In the genomic region with DNA sequence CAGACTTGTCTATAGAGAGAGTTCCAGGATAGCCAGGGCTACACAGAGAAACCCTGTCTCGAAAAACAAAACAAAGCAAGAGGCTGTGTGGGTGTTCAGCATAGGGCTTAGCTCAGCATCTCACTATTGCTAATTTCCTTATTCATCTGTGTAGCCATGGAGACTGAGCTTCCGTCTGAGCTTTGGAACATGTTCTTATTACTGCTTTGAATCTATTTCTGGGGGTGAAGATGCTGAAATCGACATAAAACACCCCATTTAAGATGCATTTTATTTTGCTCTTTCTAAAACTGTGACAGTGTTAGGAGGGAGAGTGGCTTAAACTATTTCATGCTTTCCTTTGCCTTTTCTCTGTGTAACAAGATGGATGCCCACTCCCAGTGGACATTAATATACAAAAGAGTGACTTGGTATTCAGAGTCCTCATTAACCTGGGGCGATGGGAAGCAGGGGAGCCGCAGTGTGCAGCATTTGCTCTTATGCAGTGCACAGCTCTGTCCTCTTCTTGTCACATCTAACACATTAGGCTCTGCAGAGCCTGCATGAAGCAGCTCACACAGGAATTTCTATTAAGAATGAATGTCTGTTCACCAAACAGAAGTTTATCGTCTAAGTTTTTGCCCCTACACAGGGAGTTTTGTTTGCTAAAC, we compare ENCODE assay signal across 10 mouse cellular contexts.
DNase-seq lines count a peak whose midpoint lies in the region; ATAC-seq lines count a peak whose summit lies in the region.
"Had no signal": no experiment of that assay in that cellular context is flagged by ENCODE, and none has a peak within 500 bp of the region (broad histone marks: within the 10 kb centered on the region; RNA-seq: fewer than 3 reads in every experiment).

No protein-coding gene starts in this region.

- H3K4me3 ChIP-seq in heart, embryonic 11.5 days (ENCODE audit: low read depth, low read length), result no peak overlapping the region
- no peak overlapping the region for H3K4me3 ChIP-seq in hindbrain, embryonic 16.5 days (ENCODE audit: low read length)
- H3K4me3 ChIP-seq in limb, embryonic 10.5 days, result no peak overlapping the region

- H3K27me3 ChIP-seq in heart, embryonic 11.5 days (ENCODE audit: control insufficient read depth, insufficient read depth, low read length), result no peaks in the 10 kb centered on the region
- no peaks in the 10 kb centered on the region for H3K27me3 ChIP-seq in hindbrain, embryonic 16.5 days (replicated peaks; ENCODE audit: control insufficient read depth, insufficient read depth, low read length)
- H3K27me3 ChIP-seq in limb, embryonic 10.5 days (ENCODE audit: low read depth, poor library complexity, severe bottlenecking), result no peaks in the 10 kb centered on the region

- H3K4me1 ChIP-seq in heart, embryonic 11.5 days (ENCODE audit: control insufficient read depth, insufficient read depth, low read length), result peaks cover 8% of the 10 kb centered on the region; the same call in 1 of the 2 replicates
- peaks cover 4% of the 10 kb centered on the region; the same call in 1 of the 2 replicates for H3K4me1 ChIP-seq in hindbrain, embryonic 16.5 days (ENCODE audit: control insufficient read depth, insufficient read depth, low read depth, low read length)
- no peaks in the 10 kb centered on the region for H3K4me1 ChIP-seq in limb, embryonic 10.5 days

- H3K27ac ChIP-seq in heart, embryonic 11.5 days (ENCODE audit: low read depth, low read length), result no peak overlapping the region
- H3K27ac ChIP-seq in hindbrain, embryonic 16.5 days (ENCODE audit: low read depth, low read length), result peak overlapping the region; percentile 19
- no peak overlapping the region for H3K27ac ChIP-seq in limb, embryonic 10.5 days

- no peak overlapping the region for H3K4me2 ChIP-seq in heart, embryonic 11.5 days
- no peak overlapping the region for H3K4me2 ChIP-seq in hindbrain, embryonic 16.5 days (ENCODE audit: low read length)
- H3K4me2 ChIP-seq: lung, embryonic 14.5 days had no signal

- intact Hi-C loops in left cerebral cortex, postnatal 25 days (cut with DNase I), result no loop called here

- ATAC-seq in heart, embryonic 11.5 days (replicated peaks; ENCODE audit: insufficient number of reproducible peaks, low FRiP score, low TSS enrichment), result no peak
- peak; percentile 89 for ATAC-seq in hindbrain, embryonic 16.5 days

- H3K9me3 ChIP-seq in heart, embryonic 11.5 days (replicated peaks; ENCODE audit: control insufficient read depth, low read length), result no peaks in the 10 kb centered on the region
- no peaks in the 10 kb centered on the region for H3K9me3 ChIP-seq in hindbrain, embryonic 16.5 days (ENCODE audit: control insufficient read depth, low read length)
- no peaks in the 10 kb centered on the region for H3K9me3 ChIP-seq in limb, embryonic 10.5 days (replicated peaks)

- no peak overlapping the region for H3K9ac ChIP-seq in heart, embryonic 11.5 days (ENCODE audit: low read depth, low read length)
- 0 out of 2 replicates have a peak overlapping the region, but pooled peaks have one; percentile 1 for H3K9ac ChIP-seq in hindbrain, embryonic 16.5 days (ENCODE audit: low read depth, low read length)
- H3K9ac ChIP-seq: lung, embryonic 14.5 days had no signal

- no peaks in the 10 kb centered on the region for H3K36me3 ChIP-seq in heart, embryonic 11.5 days (ENCODE audit: control insufficient read depth, insufficient read depth, low read length)
- no peaks in the 10 kb centered on the region for H3K36me3 ChIP-seq in hindbrain, embryonic 16.5 days (ENCODE audit: control insufficient read depth, insufficient read depth, low read length)
- H3K36me3 ChIP-seq in limb, embryonic 10.5 days, result no peaks in the 10 kb centered on the region

- DNase-seq in heart, adult 11 months, result peak; percentile 59
- DNase-seq in left cerebral cortex, postnatal 25 days (ENCODE audit: low spot score in 2 of 2), result peak; percentile 64 to 83
- peak; percentile 32 for DNase-seq in right cerebral cortex, postnatal 25 days
- DNase-seq in thymus, postnatal 36 days, result no peak
- DNase-seq in adipocyte (ENCODE audit: low spot score), result no peak
- no peak for DNase-seq in limb, embryonic 10.5 days (ENCODE audit: low spot score)
- DNase-seq: kidney, postnatal 25 days; lung, embryonic 14.5 days had no signal

- WGBS in heart, embryonic 11.5 days (ENCODE audit: insufficient replicate concordance), result 82% methylated on average over 6 of the region's 6 CpGs
- 34% methylated on average over 6 of the region's 6 CpGs for WGBS in hindbrain, embryonic 16.5 days
- 95% methylated on average over 6 of the region's 6 CpGs for WGBS in limb, embryonic 10.5 days

Comparison
In these comparisons a context has a peak if more than half of its experiments do, and no peak if none do; other contexts are left out.
1. DNase-seq: peak in heart, adult 11 months (single experiment), left cerebral cortex, postnatal 25 days (2 of 2) and right cerebral cortex, postnatal 25 days (single experiment); none in thymus, postnatal 36 days (0 of 2), adipocyte (single experiment) and limb, embryonic 10.5 days (single experiment).